Mouse (Mus musculus) embryonic facial prominence, embryonic 14.5 days (tissue): ENCODE data around the gene H1foo. TPM values are rescaled to one million over a fixed set of nuclear protein-coding genes. Genes with fewer than 3 reads are reported as not detected.
A peak's percentile ranks its signal among the peaks of the same experiment; 100 is the strongest.

Experiments
- ATAC-seq: fragments of 200-750 bp; cut with Nextera tagmentation; 2 replicates; pipeline ENCODE4 v1.8.0; 2017; ENCODE audit warnings: low read depth, moderate number of reproducible peaks, moderate TSS enrichment
- DNase-seq: peaks from one replicate; pipeline ENCODE4 v3.0.0-alpha.2; 2015; ENCODE audit warnings: low spot score
- H3K27ac ChIP-seq: fragments of 300-500 bp; sonication (generic); replicated peaks from 2 replicates; pipeline ENCODE4 v1.5.1; 2014; ENCODE audit warnings: low read depth, mild to moderate bottlenecking, low read length, moderate library complexity
- H3K27me3 ChIP-seq: fragments of 300-500 bp; sonication (generic); replicated peaks from 2 replicates; pipeline ENCODE4 v1.6.1; 2014; ENCODE audit warnings: low read length; ENCODE audit not compliant: control insufficient read depth, insufficient read depth
- H3K36me3 ChIP-seq: fragments of 300-500 bp; sonication (generic); 2 replicates; pipeline ENCODE4 v1.6.1; 2014; ENCODE audit warnings: low read length, mixed read lengths; ENCODE audit not compliant: control insufficient read depth, insufficient read depth
- H3K4me1 ChIP-seq: fragments of 300-500 bp; sonication (generic); 2 replicates; pipeline ENCODE4 v1.6.1; 2014; ENCODE audit warnings: antibody characterized with exemption, low read length; ENCODE audit not compliant: control insufficient read depth, insufficient read depth
- H3K4me2 ChIP-seq: fragments of 300-500 bp; sonication (generic); 2 replicates; pipeline ENCODE4 v1.6.1; 2014; ENCODE audit warnings: low read depth, mild to moderate bottlenecking, low read length, moderate library complexity, mixed read lengths
- H3K4me3 ChIP-seq: fragments of 300-500 bp; sonication (generic); 2 replicates; pipeline ENCODE4 v1.5.1; 2014; ENCODE audit warnings: low read depth, mild to moderate bottlenecking, low read length
- H3K9ac ChIP-seq: fragments of 300-500 bp; sonication (generic); 2 replicates; pipeline ENCODE4 v1.6.1; 2014; ENCODE audit warnings: low read depth, mild to moderate bottlenecking, low read length, moderate library complexity, mixed read lengths
- H3K9me3 ChIP-seq: fragments of 300-500 bp; sonication (generic); 2 replicates; pipeline ENCODE4 v1.6.1; 2016; ENCODE audit warnings: low read length; ENCODE audit not compliant: control insufficient read depth
- WGBS: fragments of 180-500 bp; shearing (Covaris S2); extraction: QIAGEN DNeasy Blood & Tissue Kit; methylation state at CpG from one replicate; pipeline ENCODE4 v1.1.7; 2014; 5-methylcytosine and 5-hydroxymethylcytosine counted together
- polyA plus RNA-seq: library from polyadenylated mRNA; unstranded; fragments of >200 nt; fragmentation: Nextera tagmentation; extraction: Ambion mirVana; gene quantifications from 2 replicates; pipeline ENCODE4 v1.2.1, GENCODE M21; 2014

H1foo gene
- polyA plus RNA-seq, result not detected in 2 replicates

DNA sequence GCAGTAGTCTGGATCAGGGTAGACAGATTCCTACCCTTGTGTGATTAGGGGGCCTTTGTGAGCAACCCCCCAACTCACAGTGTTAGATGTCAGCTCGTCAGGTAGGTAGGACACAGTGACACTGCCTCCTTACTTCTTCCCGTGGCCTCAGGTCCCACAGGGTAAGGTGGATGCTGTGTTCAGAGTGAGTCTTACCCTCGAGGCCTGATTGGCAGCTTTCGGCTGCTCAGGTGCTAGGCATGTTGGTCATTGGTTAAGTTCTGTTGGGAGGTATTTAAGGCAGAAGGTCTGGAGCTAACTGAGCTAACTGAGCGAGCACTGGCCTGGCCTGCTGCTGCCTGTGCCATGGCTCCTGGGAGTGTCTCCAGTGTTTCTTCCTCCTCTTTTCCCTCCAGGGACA is at the start of gene H1foo:
Gene H1foo, plus strand, starts transcription at position 301 of the 400 bp plus-strand sequence.
- Histone ChIP-seq H3K9me3 (no peaks in the 10 kb centered on the region), H3K27me3 (no peaks in the 10 kb centered on the region), H3K4me3 (no peak within 1 kb of the TSS), H3K27ac (no peak within 1 kb of the TSS), H3K4me2 (no peak within 1 kb of the TSS), H3K9ac (no peak within 1 kb of the TSS), H3K4me1 (peaks cover 9% of the 10 kb centered on the region; the same call in 1 of the 2 replicates), H3K36me3 (no peaks in the 10 kb centered on the region)
- WGBS, result 70% methylated on average over 5 of the region's 5 CpGs
- ATAC-seq (no peak), DNase-seq (no peak)

DNA sequence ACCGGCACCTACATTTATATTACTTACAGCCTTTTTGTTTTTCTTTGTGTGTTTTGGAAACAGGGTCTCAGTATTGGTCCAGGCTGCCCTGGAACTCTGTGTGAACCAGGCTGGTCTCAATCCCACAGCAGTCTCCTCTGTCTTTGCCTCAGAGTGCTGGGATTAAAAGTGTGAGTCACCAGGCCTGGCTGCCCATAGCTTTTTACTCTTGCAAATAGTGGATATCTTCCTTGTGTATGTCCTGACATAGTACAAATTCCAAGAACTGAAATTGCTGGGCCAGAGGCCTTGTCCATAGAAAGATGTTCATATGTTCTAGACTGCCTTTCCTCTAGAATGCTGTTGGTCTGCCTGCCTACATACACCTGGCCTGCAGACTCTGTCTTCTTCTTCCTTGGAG is 48.4 kb upstream of the H1foo start:
- 64% methylated on average over 1 of the region's 1 CpGs for WGBS
- no peaks in the 10 kb centered on the region for H3K27me3 ChIP-seq
- H3K4me1 ChIP-seq, result peaks cover 19% of the 10 kb centered on the region
- DNase-seq (no peak), ATAC-seq (no peak)
- no peaks in the 10 kb centered on the region for H3K9me3 ChIP-seq
- no peak overlapping the region for H3K27ac ChIP-seq
- H3K4me2 ChIP-seq, result no peak overlapping the region
- no peak overlapping the region for H3K9ac ChIP-seq
- H3K36me3 ChIP-seq, result peaks cover 36% of the 10 kb centered on the region
- no peak overlapping the region for H3K4me3 ChIP-seq

DNA sequence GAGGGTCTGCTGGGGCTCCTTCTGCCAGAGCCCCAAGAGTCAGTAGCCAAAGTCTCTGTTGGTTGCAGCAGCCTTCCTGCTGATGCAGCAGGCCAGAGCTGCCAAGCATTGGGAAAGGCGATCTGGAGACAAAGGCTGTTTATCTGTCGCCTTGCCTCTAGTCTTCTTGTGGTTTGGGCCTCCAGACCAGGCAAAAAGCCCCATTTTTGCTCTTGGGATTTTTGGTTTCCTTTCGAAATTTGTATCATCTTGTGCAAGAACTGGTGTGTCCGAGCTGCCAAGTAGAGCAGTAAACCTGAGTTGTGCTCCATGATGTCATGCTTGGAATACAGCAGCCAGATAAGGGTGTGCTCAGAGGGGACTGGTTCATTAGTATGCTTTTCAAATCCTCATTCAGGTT is 47.6 kb upstream of the H1foo start:
- DNase-seq (peak; percentile 39), ATAC-seq (no peak)
- Histone ChIP-seq H3K9ac (no peak overlapping the region), H3K27me3 (no peaks in the 10 kb centered on the region), H3K9me3 (no peaks in the 10 kb centered on the region), H3K4me1 (peaks cover 12% of the 10 kb centered on the region), H3K4me2 (no peak overlapping the region), H3K4me3 (no peak overlapping the region), H3K27ac (peak overlapping the region; percentile 16; the same call in 1 of the 2 replicates), H3K36me3 (peaks cover 31% of the 10 kb centered on the region)
- 66% methylated on average over 4 of the region's 4 CpGs for WGBS

DNA sequence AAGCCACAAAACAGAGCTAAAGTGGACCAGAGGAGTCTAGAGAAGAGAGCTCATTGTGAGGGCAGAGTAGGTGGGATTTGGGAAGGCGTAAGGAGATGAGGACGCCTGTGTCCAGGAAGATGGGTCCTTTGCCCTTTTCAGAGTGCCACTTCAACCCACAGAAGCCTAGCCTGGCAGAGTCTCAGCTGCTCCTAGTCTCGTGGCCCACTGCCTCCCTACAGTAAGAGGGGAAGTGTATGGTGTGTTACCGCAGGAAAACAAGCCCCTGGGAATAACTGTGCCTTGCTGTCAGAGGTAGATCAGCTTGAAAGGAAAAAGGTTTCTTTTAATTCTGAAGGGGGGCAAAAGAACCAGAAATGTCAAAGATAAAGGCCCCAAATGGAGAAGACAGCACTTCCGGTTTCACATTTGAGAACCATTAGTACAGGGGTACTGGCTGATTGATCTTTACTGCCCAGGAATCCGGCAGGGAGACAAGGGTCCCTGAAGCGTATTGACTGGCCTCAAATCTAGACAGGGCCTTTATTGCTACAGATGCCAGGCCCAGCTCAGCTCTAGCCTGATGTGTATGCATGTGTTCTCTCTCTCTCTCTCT is 46.7 kb upstream of the H1foo start:
- no peak overlapping the region for H3K4me2 ChIP-seq
- ATAC-seq (no peak), DNase-seq (no peak)
- 0 out of 2 replicates have a peak overlapping the region, but pooled peaks have one; percentile 2 for H3K9ac ChIP-seq
- H3K4me3 ChIP-seq, result no peak overlapping the region
- 59% methylated on average over 7 of the region's 7 CpGs for WGBS
- no peaks in the 10 kb centered on the region for H3K9me3 ChIP-seq
- peaks cover 34% of the 10 kb centered on the region for H3K36me3 ChIP-seq
- H3K4me1 ChIP-seq, result peaks cover 12% of the 10 kb centered on the region
- H3K27me3 ChIP-seq, result no peaks in the 10 kb centered on the region
- H3K27ac ChIP-seq, result no peak overlapping the region

DNA sequence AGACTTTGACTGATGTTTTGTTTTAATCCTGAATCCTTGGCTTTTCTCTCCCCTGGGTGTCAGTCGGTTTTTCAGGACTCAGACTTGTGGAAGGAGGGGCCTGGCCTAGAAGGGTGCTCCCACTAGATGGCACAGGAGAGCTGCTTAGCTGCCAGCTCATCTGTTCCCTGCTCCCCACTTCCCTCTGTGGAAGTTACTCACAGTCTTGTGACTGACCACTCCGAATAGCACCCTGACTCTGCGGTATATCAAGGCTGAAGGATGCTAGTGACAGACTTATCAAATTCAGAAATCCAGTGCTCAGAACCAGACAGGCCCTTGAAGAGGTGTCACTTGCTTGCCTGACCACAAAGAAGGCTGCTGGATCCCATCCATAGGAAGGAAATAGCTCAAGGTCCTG is 43.7 kb upstream of the H1foo start:
- H3K27me3 ChIP-seq, result no peaks in the 10 kb centered on the region
- 31% methylated on average over 3 of the region's 3 CpGs for WGBS
- DNase-seq, result peak; percentile 79
- peaks cover 19% of the 10 kb centered on the region; the same call in 1 of the 2 replicates for H3K36me3 ChIP-seq
- no peak overlapping the region for H3K4me3 ChIP-seq
- peak; percentile 79 for ATAC-seq
- no peak overlapping the region for H3K9ac ChIP-seq
- no peak overlapping the region for H3K4me2 ChIP-seq
- peaks cover 12% of the 10 kb centered on the region for H3K4me1 ChIP-seq
- 0 out of 2 replicates have a peak overlapping the region, but pooled peaks have one; percentile 2 for H3K27ac ChIP-seq
- H3K9me3 ChIP-seq, result no peaks in the 10 kb centered on the region

DNA sequence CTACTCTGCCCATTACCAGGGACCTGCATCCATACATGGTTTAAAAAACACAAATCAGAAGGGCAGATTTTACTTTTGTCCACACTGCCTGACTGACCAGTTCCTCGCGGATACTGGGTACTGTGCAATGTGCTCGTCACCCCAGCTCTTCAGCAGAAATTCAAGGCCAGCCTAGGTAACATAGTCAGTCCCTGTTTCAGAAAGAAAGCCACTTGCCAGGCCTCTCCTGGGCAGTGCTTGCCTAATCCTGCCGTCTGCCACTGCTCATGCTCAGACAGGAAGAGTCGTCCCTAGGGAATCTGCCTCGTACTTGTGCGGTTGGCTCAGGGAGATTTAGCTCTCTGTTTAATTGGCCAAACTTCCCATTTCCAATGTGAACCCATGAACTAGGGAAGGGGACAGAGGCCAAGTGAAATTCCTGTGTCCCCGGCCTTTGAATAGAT is 43.2 kb upstream of the H1foo start:
- 61% methylated on average over 8 of the region's 8 CpGs for WGBS
- peak; percentile 77 for DNase-seq
- no peaks in the 10 kb centered on the region for H3K27me3 ChIP-seq

DNA sequence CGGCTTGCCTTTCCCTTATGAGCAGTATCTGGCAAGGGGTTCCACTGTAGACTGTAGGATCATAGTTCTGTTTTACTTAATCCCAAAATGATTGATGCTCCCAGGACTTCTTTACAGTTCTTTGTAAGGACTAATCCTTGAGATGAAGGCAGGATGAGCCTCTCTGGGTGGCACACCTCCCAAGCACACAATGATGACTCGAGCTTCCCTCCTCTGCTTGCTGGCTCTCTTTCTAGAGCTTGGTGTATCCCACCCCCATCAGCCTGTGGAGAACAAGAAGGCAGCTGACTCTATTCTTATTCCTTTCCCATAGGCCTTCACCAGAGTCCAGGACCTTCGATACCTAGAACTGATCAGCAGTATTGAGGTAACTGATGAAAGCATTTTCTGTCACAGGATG is 42.2 kb upstream of the H1foo start:
- Histone ChIP-seq H3K27me3 (no peaks in the 10 kb centered on the region), H3K4me2 (no peak overlapping the region), H3K27ac (no peak overlapping the region), H3K4me3 (no peak overlapping the region), H3K36me3 (peaks cover 30% of the 10 kb centered on the region), H3K4me1 (peaks cover 5% of the 10 kb centered on the region), H3K9me3 (no peaks in the 10 kb centered on the region), H3K9ac (no peak overlapping the region)
- 81% methylated on average over 3 of the region's 3 CpGs for WGBS
- no peak for DNase-seq
- ATAC-seq, result 0 out of 2 replicates have a peak, but pooled peaks have one; percentile 20

More for the DNA sequence above, 43.2 kb upstream of the H1foo start:
- Histone ChIP-seq H3K36me3 (peaks cover 22% of the 10 kb centered on the region; the same call in 1 of the 2 replicates), H3K4me2 (no peak overlapping the region), H3K27ac (0 out of 2 replicates have a peak overlapping the region, but pooled peaks have one; percentile 2), H3K4me3 (no peak overlapping the region), H3K9me3 (no peaks in the 10 kb centered on the region), H3K9ac (0 out of 2 replicates have a peak overlapping the region, but pooled peaks have one; percentile 21), H3K4me1 (peaks cover 12% of the 10 kb centered on the region)
- ATAC-seq, result no peak

DNA sequence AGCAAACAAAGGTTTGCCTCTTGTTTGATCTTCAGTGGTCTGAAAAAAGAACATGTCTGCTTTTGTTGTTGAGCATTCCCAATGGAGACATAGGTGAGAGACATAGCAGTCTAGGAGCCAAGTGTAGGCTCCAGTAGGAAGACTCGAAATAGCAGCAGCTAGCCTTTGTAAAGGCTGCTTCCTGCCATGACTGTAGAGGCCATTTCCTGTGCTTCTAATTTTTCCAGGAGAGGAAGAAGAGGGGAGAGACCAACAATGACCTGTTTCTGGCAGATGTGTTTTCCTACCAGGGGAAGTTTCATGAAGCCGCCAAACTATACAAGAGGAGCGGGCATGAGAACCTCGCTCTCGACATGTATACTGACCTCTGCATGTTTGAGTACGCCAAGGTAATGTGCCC is 39.2 kb upstream of the H1foo start:
- DNase-seq (no peak), ATAC-seq (no peak)
- no peaks in the 10 kb centered on the region for H3K4me1 ChIP-seq
- H3K9ac ChIP-seq, result no peak overlapping the region
- H3K4me3 ChIP-seq, result no peak overlapping the region
- 85% methylated on average over 6 of the region's 6 CpGs for WGBS
- H3K27ac ChIP-seq, result no peak overlapping the region
- no peaks in the 10 kb centered on the region for H3K9me3 ChIP-seq
- peaks cover 26% of the 10 kb centered on the region for H3K36me3 ChIP-seq
- no peak overlapping the region for H3K4me2 ChIP-seq
- no peaks in the 10 kb centered on the region for H3K27me3 ChIP-seq

DNA sequence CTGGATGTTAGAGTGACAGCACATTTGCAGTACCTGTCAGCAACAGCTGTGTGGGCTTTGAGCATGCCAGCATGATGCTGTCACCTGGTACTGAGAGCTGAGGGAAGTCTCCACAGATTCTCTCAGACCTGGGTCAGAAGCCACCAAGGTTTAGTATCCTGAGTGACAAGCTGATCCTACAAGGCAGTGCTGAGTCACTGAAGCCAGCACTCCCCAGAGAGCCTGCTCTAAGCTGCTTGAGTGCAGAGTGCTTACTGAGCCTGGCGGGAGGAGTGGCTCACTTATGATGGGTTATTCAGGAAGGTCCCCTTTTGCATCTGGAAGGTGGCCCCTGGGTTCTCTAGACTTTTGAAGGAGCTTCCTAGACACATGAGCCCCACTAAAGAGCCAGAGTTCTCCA is 38.3 kb upstream of the H1foo start:
- ATAC-seq (no peak), DNase-seq (no peak)
- no peak overlapping the region for H3K27ac ChIP-seq
- no peaks in the 10 kb centered on the region for H3K9me3 ChIP-seq
- no peak overlapping the region for H3K4me2 ChIP-seq
- H3K27me3 ChIP-seq, result no peaks in the 10 kb centered on the region
- H3K4me3 ChIP-seq, result no peak overlapping the region
- 93% methylated on average over 1 of the region's 1 CpGs for WGBS
- H3K4me1 ChIP-seq, result no peaks in the 10 kb centered on the region
- H3K9ac ChIP-seq, result no peak overlapping the region
- H3K36me3 ChIP-seq, result peaks cover 26% of the 10 kb centered on the region
